Mouse (Mus musculus): ENCODE data around the gene Vwa7. TPM values are rescaled to one million over a fixed set of nuclear protein-coding genes. Genes with fewer than 3 reads are reported as not detected.

The Vwa7 gene
- total RNA-seq, 1 experiment from 2014 or later = 0.85 TPM

GRCm38 (mm10) chr17:35045807-35046680 lies 29.7 kb downstream of the Vwa7 start:
- DNase-seq = peak; percentile 3

DNA sequence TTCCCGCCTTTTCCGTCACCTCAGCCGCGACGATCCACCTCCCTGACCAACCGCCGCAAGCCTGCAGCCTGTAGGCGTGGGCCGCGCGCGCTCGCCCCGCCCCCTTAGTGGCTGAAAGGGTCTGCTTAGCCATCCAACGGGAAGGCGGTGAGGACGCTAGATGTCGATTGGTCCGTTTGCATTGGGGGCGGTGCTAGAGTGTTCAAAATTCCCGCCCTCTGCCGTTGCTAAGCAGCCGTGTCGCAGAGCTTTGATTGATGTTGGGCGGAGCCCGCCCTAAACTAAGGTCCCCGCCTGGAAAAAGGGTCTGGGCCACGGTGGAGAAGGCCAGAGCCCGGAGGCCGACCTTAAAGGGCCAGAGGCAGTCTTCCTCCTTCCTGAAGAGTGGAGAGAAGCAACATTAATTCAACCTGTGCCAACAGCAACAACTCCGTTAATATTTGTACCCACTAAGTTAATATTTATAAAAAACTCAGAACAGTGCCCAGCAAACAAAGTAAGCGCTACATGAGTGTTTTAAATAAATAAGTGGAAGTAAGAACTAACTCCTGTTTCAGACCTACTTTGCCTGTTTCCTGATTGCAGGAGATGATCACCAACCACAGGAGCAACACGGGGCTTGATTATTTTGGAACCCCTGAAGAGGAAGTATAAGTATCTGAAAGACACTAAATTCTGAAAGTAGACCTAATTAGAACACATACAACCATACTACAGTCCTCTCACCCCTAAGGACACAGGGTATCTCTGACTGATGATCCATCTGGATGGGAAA lies 30.5 kb downstream of the Vwa7 start, which contains the start of gene Msh5:
Gene Msh5, minus strand, starts transcription at position 65 of the 775 bp plus-strand sequence.
- DNase-seq = peak; percentile 98

DNA sequence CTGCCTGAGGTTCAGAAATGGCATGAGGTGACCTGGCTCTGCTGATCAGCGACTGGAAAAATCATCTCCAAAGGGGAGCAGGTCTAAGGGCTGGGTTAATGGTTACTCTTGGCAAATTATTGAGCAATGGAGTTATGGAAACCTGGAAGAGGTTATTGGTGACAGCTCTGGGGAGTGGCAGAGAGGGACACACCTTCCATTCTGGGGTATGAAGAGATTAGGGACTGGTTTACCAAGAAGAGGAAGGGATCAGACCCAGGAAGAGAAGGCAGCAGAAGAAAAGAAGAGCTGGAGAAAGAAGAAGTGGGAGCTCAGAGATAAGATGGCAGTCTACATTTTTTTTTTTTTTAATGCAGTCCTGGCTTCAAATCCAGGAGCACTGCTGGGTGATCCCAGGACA lies 31.3 kb downstream of the Vwa7 start:
- peak; percentile 2 for DNase-seq

- DNase-seq = peak; percentile 23
Measured at GRCm38 (mm10) chr17:35048149-35048931, 32.0 kb downstream of the Vwa7 start.

- no peak for DNase-seq
Measured at GRCm38 (mm10) chr17:35048932-35049440, 32.6 kb downstream of the Vwa7 start.

DNA sequence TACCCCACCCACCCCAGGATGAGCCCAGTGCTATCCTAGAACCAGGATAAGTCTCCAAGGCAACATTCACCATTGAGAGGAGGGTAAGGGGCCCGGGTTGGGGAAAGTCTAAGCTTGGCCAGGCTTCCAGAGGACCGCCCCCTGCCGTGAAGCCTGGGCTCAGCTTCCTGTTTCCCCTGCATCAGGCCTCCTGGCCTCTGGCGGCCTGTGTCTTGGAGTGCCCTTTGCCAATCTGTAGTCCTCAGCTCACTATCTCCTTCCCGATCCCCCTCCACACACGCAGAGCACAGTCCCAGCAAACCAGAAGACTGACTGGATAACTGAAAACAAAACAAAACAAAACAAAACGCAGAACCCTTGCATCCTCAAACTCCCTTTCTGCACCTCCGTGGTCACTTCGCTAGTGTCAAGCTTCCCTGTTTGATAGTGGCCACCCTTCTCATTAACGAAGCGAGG lies 33.2 kb downstream of the Vwa7 start, which contains the start of gene Clic1:
Gene Clic1, plus strand, starts transcription at position 406 of the 456 bp plus-strand sequence.
- peak; percentile 78 for DNase-seq

GRCm38 (mm10) chr17:35050126-35050750 lies 33.9 kb downstream of the Vwa7 start:
- DNase-seq = peak; percentile 89

GRCm38 (mm10) chr17:35051156-35052086 lies 35.0 kb downstream of the Vwa7 start:
- peak; percentile 86 for DNase-seq

- no peak for DNase-seq
Measured at GRCm38 (mm10) chr17:35052271-35052798, 36.0 kb downstream of the Vwa7 start.

DNA sequence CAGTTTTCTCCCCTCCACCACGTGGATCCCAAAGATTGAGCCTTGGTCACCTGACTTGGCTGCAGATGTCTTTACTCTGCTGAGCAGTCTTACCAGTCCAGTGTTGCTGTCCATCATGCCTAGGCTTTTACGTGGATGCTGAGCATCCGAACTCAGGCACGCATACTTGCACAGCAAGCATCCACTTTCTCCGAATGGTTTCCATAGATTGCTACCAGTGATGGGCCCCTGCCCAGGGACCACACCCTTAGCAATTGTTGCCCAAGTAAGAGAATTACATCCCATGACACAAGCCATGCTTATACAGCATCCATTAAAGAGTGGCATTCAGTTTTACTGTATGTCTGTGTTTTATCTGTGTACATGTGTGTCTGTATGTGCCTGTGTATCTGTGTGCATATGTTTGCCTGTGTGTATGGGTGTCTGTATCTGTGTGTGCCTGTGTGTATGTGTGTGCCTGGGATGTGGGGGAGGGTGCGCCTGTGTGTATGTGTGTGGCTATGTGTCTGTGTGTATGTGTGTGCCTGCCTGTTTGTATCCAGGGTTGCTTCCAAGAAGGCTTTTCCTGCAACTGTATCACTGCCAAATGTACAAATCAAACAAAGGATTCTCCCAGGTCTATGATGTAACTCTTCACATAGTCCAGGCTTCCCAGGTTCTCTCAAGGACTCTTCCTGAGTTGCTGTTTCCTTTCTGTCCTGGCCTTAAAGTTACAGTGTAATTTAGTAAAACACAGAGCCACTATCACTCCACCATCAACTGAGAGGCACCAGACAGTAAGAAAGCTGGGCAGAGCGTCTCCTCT lies 39.5 kb downstream of the Vwa7 start:
- DNase-seq = no peak

- no peak for DNase-seq
Measured at GRCm38 (mm10) chr17:35057090-35057489, 40.7 kb downstream of the Vwa7 start.

- no peak for DNase-seq
Measured at GRCm38 (mm10) chr17:35058316-35058715, 41.9 kb downstream of the Vwa7 start.

DNA sequence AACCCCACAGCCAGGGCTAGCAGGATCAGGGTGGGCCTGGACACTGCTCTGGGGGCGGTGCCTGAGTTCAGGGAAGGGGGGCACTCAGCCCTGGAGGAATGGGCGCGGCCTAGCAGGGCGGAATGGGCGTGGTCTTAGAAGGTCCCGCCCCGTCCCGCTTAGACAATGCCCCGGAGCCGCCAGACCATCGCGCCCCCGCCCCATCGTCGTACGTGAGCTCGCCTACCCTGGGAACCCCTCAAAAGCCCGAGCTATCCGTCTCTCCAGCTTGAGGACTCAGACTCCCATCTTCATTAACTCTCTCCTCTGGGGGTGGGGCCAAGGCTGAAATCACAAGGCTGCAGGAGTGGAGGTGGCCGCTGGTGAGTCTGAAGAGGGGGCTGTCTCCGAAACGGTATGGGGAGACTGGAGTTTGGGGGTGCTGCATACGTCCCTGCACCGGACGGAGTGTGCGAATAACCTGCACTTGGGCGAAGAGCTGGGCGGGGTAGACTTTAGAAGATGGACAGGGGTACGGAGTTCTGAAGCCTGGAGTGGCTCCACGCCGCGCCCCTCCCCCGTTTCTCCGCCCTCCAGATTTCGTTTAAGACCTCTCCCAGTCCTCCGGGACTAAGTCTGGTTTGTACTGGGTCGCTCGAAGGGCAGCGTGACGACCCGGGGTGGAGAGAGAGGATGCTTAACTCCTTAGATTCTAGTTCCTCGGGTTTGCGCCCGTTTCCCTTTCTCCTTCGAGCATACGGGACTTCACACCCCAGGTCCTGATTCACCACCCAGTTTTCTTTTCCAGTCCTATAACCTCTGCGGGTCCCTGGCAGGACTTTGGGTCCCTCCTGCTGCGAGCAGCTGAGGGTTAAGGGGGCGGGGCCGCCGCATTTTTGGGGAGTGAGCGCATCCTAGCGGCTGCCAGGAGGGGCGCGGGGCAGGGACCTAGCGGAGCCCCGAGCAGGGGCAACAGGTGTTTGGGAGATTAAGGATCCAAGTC lies 42.8 kb downstream of the Vwa7 start, which contains the start of gene Ddah2:
Gene Ddah2, plus strand, starts transcription at position 125 of the 982 bp plus-strand sequence.
- peak; percentile 91 for DNase-seq

GRCm38 (mm10) chr17:35060071-35060470 lies 43.7 kb downstream of the Vwa7 start:
- no peak for DNase-seq

DNA sequence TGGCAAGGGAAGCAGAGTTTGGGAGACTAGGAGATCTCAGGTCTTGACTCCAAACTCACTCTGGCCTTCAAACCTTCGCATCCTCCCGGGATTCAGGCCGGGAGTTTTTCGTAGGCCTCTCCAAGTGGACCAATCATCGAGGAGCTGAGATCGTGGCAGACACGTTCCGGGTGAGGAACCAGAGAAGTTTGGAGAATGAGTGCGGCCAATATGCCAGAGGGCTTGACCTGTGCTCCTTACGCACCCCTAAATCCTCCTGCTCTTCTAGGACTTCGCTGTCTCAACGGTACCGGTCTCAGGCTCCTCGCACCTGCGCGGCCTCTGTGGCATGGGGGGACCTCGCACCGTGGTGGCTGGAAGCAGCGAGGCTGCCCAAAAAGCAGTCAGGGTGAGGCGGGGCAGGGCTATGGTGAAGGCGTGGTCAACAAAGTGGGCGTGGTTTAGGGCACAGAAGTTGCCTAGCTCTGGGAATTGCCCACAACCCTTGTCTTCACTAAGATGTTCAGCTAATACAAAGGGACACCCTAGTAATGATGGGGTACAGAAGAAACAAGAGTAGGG lies 44.4 kb downstream of the Vwa7 start:
- DNase-seq = peak; percentile 33

DNA sequence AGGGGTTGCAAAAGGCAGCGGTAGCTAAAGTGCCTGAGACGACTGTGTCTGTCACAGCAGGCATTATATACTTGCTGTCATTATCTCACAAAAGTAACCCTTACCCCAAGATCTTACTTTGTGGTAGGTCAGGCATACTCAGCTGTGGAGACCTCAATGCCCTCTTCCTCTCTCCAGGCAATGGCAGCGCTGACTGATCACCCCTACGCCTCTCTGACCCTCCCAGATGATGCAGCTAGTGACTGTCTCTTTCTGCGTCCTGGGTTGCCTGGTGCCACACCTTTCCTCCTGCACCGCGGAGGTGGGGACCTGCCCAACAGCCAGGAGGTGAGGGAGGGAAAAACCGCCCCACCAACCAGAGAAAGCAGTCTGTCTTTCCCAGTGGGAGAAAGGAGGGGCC lies 44.9 kb downstream of the Vwa7 start:
- DNase-seq = no peak

- peak; percentile 36 for DNase-seq
Measured at GRCm38 (mm10) chr17:35063466-35063865, 47.1 kb downstream of the Vwa7 start.
